Mouse (Mus musculus): ENCODE measurements at regions not wholly inside any gene's neighbourhood (a gene's known extent, or its start where the extent isn't known, plus 50 kb on each side); places are given as distances from the start of the nearest gene placed in this dataset.
A peak's percentile ranks its signal among the peaks of the same experiment; 100 is the strongest.

DNA sequence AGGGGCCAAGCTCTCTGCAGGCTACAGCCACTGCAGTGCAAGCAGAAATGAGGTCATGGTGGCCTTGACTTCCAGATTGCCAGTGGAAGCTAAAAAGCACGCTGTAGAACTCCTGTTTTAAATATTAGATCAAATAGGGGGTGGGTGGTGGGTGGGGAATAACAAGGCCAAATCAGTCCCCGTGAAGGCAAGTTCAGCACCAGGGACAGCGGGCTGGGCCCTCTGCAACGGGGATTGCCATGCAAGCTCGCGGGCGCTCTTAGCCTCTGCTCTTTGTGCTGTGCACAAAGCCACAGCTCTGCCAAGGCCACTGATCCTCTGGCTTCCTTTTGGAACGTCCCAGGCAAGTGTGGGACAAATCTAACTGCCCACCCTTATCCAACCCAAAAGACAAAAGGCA lies 623.1 kb downstream of the Vrk1 start:
- H3K27ac ChIP-seq (ENCODE audit: low read depth, low read length), result no peak overlapping the region
- H3K4me2 ChIP-seq (ENCODE audit: low read depth, low read length), result no peak overlapping the region
- no peak overlapping the region for H3K9ac ChIP-seq (replicated peaks; ENCODE audit: low read depth, low read length)
- 13% methylated on average over 8 of the region's 8 CpGs for WGBS
- no peak overlapping the region for H3K4me3 ChIP-seq (ENCODE audit: low read depth, low read length)
- H3K27me3 ChIP-seq (ENCODE audit: control insufficient read depth, insufficient read depth, low read length), result no peaks in the 10 kb centered on the region
- H3K9me3 ChIP-seq (ENCODE audit: control insufficient read depth, low read length), result no peaks in the 10 kb centered on the region
- no peak for ATAC-seq (ENCODE audit: low read depth)
- H3K36me3 ChIP-seq (ENCODE audit: control insufficient read depth, insufficient read depth, low read length), result no peaks in the 10 kb centered on the region
- H3K4me1 ChIP-seq (ENCODE audit: control insufficient read depth, insufficient read depth, low read length), result no peaks in the 10 kb centered on the region

DNA sequence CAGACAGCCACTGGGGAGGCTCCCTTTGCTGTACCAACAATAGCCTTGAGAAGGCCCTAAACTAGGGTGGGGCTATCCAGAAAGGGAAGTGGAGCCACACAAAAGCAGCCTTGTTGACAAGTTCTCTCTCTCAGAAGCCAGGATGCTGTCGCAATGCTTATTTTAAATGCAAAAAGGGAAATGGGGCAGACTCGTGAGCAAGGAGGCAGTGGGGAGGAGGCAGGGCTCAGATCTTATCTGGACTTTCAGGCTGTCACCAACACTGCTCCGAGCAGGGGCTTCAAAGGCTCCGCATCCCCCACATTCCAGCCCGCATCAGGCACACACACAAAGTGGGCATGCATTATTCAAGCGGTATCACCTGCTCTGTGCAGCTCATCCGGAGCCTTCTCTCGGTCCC lies 648.3 kb downstream of the Vrk1 start:
- 25% methylated on average over 8 of the region's 8 CpGs for WGBS
- Histone ChIP-seq H3K4me2 (ENCODE audit: low read depth, low read length) (no peak overlapping the region), H3K9ac (replicated peaks; ENCODE audit: low read depth, low read length) (no peak overlapping the region), H3K27me3 (ENCODE audit: control insufficient read depth, insufficient read depth, low read length) (no peaks in the 10 kb centered on the region), H3K9me3 (ENCODE audit: control insufficient read depth, low read length) (no peaks in the 10 kb centered on the region), H3K4me3 (ENCODE audit: low read depth, low read length) (no peak overlapping the region), H3K36me3 (ENCODE audit: control insufficient read depth, insufficient read depth, low read length) (no peaks in the 10 kb centered on the region), H3K27ac (ENCODE audit: low read depth, low read length) (no peak overlapping the region), H3K4me1 (ENCODE audit: control insufficient read depth, insufficient read depth, low read length) (no peaks in the 10 kb centered on the region)
- ATAC-seq (ENCODE audit: low read depth), result no peak

DNA sequence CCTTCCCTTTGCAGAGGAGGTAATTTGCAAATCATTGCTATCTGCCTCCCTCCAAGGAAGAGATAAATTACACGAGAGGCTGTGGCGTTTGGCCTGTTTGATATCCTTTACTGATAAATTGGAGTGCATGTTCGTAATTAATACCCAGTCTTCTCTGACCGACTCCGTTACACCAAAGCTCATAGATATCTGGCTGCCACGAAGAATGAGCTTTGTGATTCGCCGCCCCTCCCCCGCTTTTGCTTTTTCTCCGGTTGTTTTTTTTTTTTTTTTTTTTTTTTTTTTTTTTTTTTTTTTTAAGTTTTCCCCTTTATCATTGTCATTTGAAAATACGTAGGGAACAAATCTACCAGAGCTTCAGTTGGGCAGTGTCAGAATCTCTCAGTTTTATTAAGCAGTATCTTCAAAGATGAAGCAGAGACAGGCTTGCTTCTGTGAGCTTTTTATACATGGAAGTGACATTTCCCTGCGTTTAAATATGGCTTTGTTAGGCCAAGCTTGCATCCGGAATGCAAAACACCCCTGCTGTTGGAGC lies 663.3 kb downstream of the Vrk1 start:
- Histone ChIP-seq H3K4me2 (ENCODE audit: low read depth, low read length) (no peak overlapping the region), H3K9me3 (ENCODE audit: control insufficient read depth, low read length) (no peaks in the 10 kb centered on the region), H3K4me3 (ENCODE audit: low read depth, low read length) (no peak overlapping the region), H3K4me1 (ENCODE audit: control insufficient read depth, insufficient read depth, low read length) (no peaks in the 10 kb centered on the region; the same call in 1 of the 2 replicates), H3K36me3 (ENCODE audit: control insufficient read depth, insufficient read depth, low read length) (no peaks in the 10 kb centered on the region), H3K9ac (replicated peaks; ENCODE audit: low read depth, low read length) (no peak overlapping the region), H3K27ac (ENCODE audit: low read depth, low read length) (no peak overlapping the region), H3K27me3 (ENCODE audit: control insufficient read depth, insufficient read depth, low read length) (no peaks in the 10 kb centered on the region)
- WGBS, result 27% methylated on average over 13 of the region's 13 CpGs
- no peak for ATAC-seq (ENCODE audit: low read depth)

- Histone ChIP-seq H3K9ac (replicated peaks; ENCODE audit: low read depth, low read length) (no peak overlapping the region), H3K4me3 (ENCODE audit: low read depth, low read length) (no peak overlapping the region), H3K27me3 (ENCODE audit: control insufficient read depth, insufficient read depth, low read length) (no peaks in the 10 kb centered on the region), H3K4me2 (ENCODE audit: low read depth, low read length) (no peak overlapping the region), H3K27ac (ENCODE audit: low read depth, low read length) (no peak overlapping the region), H3K9me3 (ENCODE audit: control insufficient read depth, low read length) (no peaks in the 10 kb centered on the region), H3K36me3 (ENCODE audit: control insufficient read depth, insufficient read depth, low read length) (no peaks in the 10 kb centered on the region), H3K4me1 (ENCODE audit: control insufficient read depth, insufficient read depth, low read length) (no peaks in the 10 kb centered on the region; the same call in 1 of the 2 replicates)
- ATAC-seq (ENCODE audit: low read depth), result no peak
- 97% methylated on average over 1 of the region's 1 CpGs for WGBS
Observed at GRCm38 (mm10) chr12:106674741-106675140, 664.7 kb downstream of the Vrk1 start.

DNA sequence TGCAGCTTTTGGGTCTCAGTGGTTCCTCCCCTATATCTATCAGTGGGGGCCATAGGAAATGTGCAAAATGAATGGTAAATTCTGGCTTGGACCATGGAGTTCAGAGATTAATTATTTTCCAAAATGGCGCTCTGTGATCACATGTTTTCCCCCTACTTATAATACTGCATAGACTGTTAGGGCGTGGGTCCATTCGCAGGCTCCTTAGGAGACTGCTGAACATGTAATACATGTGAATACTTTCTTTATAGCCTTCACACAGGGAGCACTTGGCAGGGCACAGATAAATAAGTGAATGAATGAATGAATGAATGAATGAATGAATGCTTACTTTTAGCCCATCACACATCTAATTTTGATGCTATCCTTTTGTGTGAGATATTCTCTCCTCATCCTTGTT lies 666.1 kb downstream of the Vrk1 start:
- WGBS, result 95% methylated on average over 3 of the region's 3 CpGs
- ATAC-seq (ENCODE audit: low read depth), result no peak
- H3K4me1 ChIP-seq (ENCODE audit: control insufficient read depth, insufficient read depth, low read length), result no peaks in the 10 kb centered on the region; the same call in 1 of the 2 replicates

DNA sequence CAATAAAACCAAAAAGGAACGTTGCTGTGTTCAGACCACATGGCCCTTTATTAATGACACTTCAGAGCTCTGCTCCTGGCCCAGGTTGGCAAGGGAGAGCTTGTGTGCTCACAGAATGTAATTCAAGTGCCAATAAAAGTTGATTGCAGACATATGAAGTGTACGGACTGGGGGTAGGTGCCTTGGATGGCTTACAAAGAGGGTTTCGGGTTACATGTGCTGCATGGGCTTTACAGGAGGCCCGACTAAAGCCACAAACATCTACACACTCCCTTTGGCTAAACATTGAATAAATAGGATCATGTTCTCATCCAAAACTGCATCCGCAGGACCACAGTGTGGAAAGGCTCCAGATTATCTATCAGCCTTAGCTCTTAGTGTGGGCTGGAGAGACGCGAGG lies 666.5 kb downstream of the Vrk1 start:
- Histone ChIP-seq H3K4me2 (ENCODE audit: low read depth, low read length) (no peak overlapping the region), H3K27ac (ENCODE audit: low read depth, low read length) (no peak overlapping the region), H3K9ac (replicated peaks; ENCODE audit: low read depth, low read length) (no peak overlapping the region), H3K36me3 (ENCODE audit: control insufficient read depth, insufficient read depth, low read length) (no peaks in the 10 kb centered on the region), H3K4me1 (ENCODE audit: control insufficient read depth, insufficient read depth, low read length) (no peaks in the 10 kb centered on the region; the same call in 1 of the 2 replicates), H3K9me3 (ENCODE audit: control insufficient read depth, low read length) (no peaks in the 10 kb centered on the region), H3K27me3 (ENCODE audit: control insufficient read depth, insufficient read depth, low read length) (no peaks in the 10 kb centered on the region), H3K4me3 (ENCODE audit: low read depth, low read length) (no peak overlapping the region)
- ATAC-seq (ENCODE audit: low read depth), result no peak
- WGBS, result 51% methylated on average over 7 of the region's 7 CpGs

More for the DNA sequence above, 666.1 kb downstream of the Vrk1 start:
- no peaks in the 10 kb centered on the region for H3K9me3 ChIP-seq (ENCODE audit: control insufficient read depth, low read length)
- no peaks in the 10 kb centered on the region for H3K27me3 ChIP-seq (ENCODE audit: control insufficient read depth, insufficient read depth, low read length)
- no peak overlapping the region for H3K27ac ChIP-seq (ENCODE audit: low read depth, low read length)
- no peak overlapping the region for H3K9ac ChIP-seq (replicated peaks; ENCODE audit: low read depth, low read length)
- no peaks in the 10 kb centered on the region for H3K36me3 ChIP-seq (ENCODE audit: control insufficient read depth, insufficient read depth, low read length)
- no peak overlapping the region for H3K4me3 ChIP-seq (ENCODE audit: low read depth, low read length)
- no peak overlapping the region for H3K4me2 ChIP-seq (ENCODE audit: low read depth, low read length)

DNA sequence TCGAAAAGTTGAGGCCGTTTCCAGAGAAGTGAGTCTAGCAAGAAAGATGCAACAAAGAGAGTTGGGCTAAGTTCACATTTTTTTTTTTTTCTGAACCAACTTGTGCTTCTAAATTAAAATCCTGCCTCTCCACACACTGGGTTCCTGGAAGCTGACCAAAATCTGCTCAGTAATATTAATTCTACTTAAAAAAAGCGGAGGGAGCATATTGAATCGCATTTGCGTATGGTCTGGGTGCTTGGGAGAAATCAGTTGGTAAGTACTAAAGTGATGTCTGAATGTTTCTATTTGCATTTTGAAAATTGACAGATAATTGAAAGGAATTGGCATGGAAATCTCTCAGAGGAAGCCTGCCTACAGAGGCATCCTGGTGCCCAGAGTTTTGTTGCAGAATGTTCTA lies 676.0 kb downstream of the Vrk1 start:
- Histone ChIP-seq H3K9ac (replicated peaks; ENCODE audit: low read depth, low read length) (no peak overlapping the region), H3K27ac (ENCODE audit: low read depth, low read length) (no peak overlapping the region), H3K4me3 (ENCODE audit: low read depth, low read length) (no peak overlapping the region), H3K27me3 (ENCODE audit: control insufficient read depth, insufficient read depth, low read length) (no peaks in the 10 kb centered on the region), H3K36me3 (ENCODE audit: control insufficient read depth, insufficient read depth, low read length) (no peaks in the 10 kb centered on the region), H3K9me3 (ENCODE audit: control insufficient read depth, low read length) (no peaks in the 10 kb centered on the region), H3K4me2 (ENCODE audit: low read depth, low read length) (no peak overlapping the region), H3K4me1 (ENCODE audit: control insufficient read depth, insufficient read depth, low read length) (no peaks in the 10 kb centered on the region; the same call in 1 of the 2 replicates)
- 88% methylated on average over 5 of the region's 5 CpGs for WGBS
- ATAC-seq (ENCODE audit: low read depth), result no peak

- no peak for ATAC-seq (ENCODE audit: low read depth)
- no peak overlapping the region for H3K9ac ChIP-seq (replicated peaks; ENCODE audit: low read depth, low read length)
- H3K4me2 ChIP-seq (ENCODE audit: low read depth, low read length), result no peak overlapping the region
- H3K27me3 ChIP-seq (ENCODE audit: control insufficient read depth, insufficient read depth, low read length), result no peaks in the 10 kb centered on the region
- H3K4me1 ChIP-seq (ENCODE audit: control insufficient read depth, insufficient read depth, low read length), result no peaks in the 10 kb centered on the region; the same call in 1 of the 2 replicates
- no peak overlapping the region for H3K4me3 ChIP-seq (ENCODE audit: low read depth, low read length)
- WGBS, result 18% methylated on average over 12 of the region's 12 CpGs
- no peaks in the 10 kb centered on the region for H3K36me3 ChIP-seq (ENCODE audit: control insufficient read depth, insufficient read depth, low read length)
- no peak overlapping the region for H3K27ac ChIP-seq (ENCODE audit: low read depth, low read length)
- no peaks in the 10 kb centered on the region for H3K9me3 ChIP-seq (ENCODE audit: control insufficient read depth, low read length)
Observed at GRCm38 (mm10) chr12:106687751-106688150, 677.7 kb downstream of the Vrk1 start.

- no peak overlapping the region for H3K9ac ChIP-seq (replicated peaks; ENCODE audit: low read depth, low read length)
- no peak for ATAC-seq (ENCODE audit: low read depth)
- no peaks in the 10 kb centered on the region; the same call in 1 of the 2 replicates for H3K4me1 ChIP-seq (ENCODE audit: control insufficient read depth, insufficient read depth, low read length)
- H3K27ac ChIP-seq (ENCODE audit: low read depth, low read length), result peak overlapping the region; percentile 34; the same call in 1 of the 2 replicates
- no peak overlapping the region for H3K4me3 ChIP-seq (ENCODE audit: low read depth, low read length)
- H3K36me3 ChIP-seq (ENCODE audit: control insufficient read depth, insufficient read depth, low read length), result no peaks in the 10 kb centered on the region
- 74% methylated on average over 17 of the region's 17 CpGs for WGBS
- no peak overlapping the region for H3K4me2 ChIP-seq (ENCODE audit: low read depth, low read length)
- no peaks in the 10 kb centered on the region for H3K9me3 ChIP-seq (ENCODE audit: control insufficient read depth, low read length)
- no peaks in the 10 kb centered on the region for H3K27me3 ChIP-seq (ENCODE audit: control insufficient read depth, insufficient read depth, low read length)
Observed at GRCm38 (mm10) chr12:106688156-106688740, 678.2 kb downstream of the Vrk1 start.

Measured in neural tube, embryonic 14.5 days (tissue).